Mouse (Mus musculus) yolk sac, embryonic 10.5 days (tissue): ENCODE measurements around the gene Gab3.

Experiments used
- DNase-seq: peaks from one replicate; pipeline ENCODE4 v3.0.0-alpha.2; 2017; ENCODE audit warnings: low spot score

Gene Gab3

GRCm38 (mm10) chrX:75084774-75085508, at the start of gene Gab3:
Gab3 (minus strand) TSS chrX:75085458.
- peak; percentile 70 for DNase-seq

- peak; percentile 90 for DNase-seq
Measured at GRCm38 (mm10) chrX:75130467-75131160, 45.4 kb upstream of the Gab3 start, which contains the start of gene Mpp1. Mpp1 (minus strand) TSS chrX:75131016.

- DNase-seq, result no peak
Measured at GRCm38 (mm10) chrX:75129474-75129873, 44.2 kb upstream of the Gab3 start.

- DNase-seq, result peak; percentile 52
Measured at GRCm38 (mm10) chrX:75128333-75128980, 43.2 kb upstream of the Gab3 start.

GRCm38 (mm10) chrX:75126893-75127292, 41.6 kb upstream of the Gab3 start:
- DNase-seq, result no peak

DNA sequence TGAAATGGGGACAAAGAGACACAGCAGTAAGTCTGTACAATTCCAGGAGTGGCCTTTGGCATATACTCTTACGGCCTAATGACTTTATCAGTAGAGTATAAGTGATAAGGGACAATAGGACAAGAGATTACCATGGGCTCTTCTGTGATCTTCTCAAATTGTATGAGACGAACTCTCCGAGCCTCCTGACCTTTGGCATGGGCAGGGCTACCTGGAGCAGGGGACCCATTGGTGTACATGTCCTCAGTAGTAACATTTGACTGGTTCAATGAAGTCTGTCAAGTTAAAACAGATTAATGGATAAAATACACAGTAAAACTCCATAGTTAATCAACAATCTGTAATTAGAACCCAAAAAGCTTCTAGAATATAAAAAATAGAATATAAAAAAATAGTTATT, 40.3 kb upstream of the Gab3 start:
- no peak for DNase-seq

- no peak for DNase-seq
Measured at GRCm38 (mm10) chrX:75115550-75115949, 30.3 kb upstream of the Gab3 start.

DNA sequence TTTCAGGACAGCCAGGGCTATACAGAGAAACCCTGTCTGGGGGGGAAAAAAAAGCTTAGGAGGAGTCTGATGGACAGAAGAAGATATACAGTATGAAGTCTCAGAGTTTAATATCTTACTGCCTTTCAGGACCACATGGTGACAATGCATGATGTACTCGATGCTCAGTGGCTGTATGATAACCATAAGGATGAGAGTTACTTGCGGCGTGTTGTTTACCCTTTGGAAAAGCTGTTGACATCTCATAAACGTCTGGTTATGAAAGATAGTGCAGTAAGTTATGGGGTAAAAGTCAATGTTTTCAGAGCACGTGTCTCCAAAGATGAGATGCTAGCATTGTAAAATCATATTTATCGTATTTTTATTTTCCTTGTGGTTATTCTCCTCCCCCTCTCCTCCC, 17.0 kb upstream of the Gab3 start:
- no peak for DNase-seq

DNA sequence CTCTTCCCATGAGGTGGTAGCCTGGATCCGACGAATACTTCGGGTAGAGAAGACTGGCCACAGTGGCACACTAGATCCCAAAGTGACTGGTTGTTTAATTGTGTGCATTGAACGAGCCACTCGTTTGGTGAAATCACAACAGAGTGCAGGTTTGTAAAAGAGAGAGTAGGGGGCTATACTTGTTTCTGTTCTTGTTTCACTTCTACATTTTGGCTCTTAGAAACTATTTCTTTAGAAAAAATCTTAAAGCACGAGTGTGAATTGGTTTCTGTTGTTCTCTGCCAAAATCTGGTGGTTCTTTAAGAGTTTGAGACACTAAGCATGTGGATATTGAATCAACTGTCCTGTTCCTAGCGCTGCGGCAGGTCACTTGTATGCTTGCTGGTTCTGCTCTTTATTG, 13.5 kb upstream of the Gab3 start:
- DNase-seq, result no peak

DNA sequence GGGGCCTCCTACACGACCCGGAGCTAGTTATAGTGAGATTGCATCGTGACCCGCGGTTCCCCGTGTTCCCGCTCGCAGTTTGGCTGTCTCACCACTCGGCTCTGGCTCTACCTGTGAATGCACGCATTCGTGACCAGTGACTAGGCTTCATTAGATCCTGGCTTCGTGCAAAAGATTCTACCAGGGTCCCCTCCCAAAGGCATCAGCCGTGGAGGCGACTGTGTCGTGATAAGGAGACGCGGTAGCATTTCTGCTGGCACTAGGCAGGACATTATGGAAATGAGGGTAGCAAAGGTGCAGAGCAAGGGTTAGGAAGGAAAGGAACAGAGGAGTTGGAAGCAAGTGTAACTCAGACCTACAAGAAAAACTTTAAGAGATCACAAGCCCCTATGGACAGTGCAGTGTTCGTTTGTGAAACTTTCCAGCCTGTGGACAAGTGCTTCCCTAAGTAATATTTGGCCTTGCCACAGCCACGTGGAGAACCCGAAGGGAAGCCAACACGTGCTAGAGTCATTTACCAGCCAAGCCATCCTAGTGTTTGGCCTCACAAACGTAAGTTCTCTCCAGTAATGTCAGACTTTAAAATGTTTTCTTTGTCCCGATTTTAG, 11.0 kb upstream of the Gab3 start:
- DNase-seq, result peak; percentile 5

- DNase-seq, result peak; percentile 89
Measured at GRCm38 (mm10) chrX:75095369-75096162, 10.3 kb upstream of the Gab3 start, which contains the start of gene Dkc1. Dkc1 (plus strand) TSS chrX:75095854.

- no peak for DNase-seq
Measured at GRCm38 (mm10) chrX:75085654-75086053, 396 bp upstream of the Gab3 start.

- DNase-seq, result peak; percentile 7
Measured at GRCm38 (mm10) chrX:75083982-75084773, 1.1 kb downstream of the Gab3 start.

GRCm38 (mm10) chrX:75082351-75082750, 2.9 kb downstream of the Gab3 start:
- no peak for DNase-seq

GRCm38 (mm10) chrX:75056120-75056775, 29.0 kb downstream of the Gab3 start:
- no peak for DNase-seq

GRCm38 (mm10) chrX:75046921-75047635, 38.2 kb downstream of the Gab3 start:
- DNase-seq, result no peak

- DNase-seq, result no peak
Measured at GRCm38 (mm10) chrX:75045931-75046330, 39.3 kb downstream of the Gab3 start.

DNA sequence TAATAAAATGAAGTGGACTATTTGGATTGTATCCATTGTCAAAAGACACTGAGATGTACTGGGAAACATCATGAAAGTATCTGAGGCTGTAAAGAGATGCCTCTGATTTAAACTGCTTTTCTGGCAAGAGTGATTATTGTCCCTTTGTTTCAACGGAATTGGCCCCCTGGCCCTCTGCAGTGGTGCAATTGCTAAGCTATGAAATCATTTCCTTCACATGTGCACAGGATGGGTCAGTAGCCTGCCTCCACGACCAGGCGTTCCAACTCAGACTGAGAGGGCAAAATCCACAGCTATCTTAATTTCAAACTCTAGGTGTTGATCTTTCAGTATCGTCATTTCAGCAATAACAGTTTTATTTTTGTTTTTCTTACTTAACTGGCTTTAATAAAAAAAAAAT, 40.7 kb downstream of the Gab3 start:
- DNase-seq, result no peak

- DNase-seq, result no peak
Measured at GRCm38 (mm10) chrX:75036626-75037025, 48.6 kb downstream of the Gab3 start.

DNA sequence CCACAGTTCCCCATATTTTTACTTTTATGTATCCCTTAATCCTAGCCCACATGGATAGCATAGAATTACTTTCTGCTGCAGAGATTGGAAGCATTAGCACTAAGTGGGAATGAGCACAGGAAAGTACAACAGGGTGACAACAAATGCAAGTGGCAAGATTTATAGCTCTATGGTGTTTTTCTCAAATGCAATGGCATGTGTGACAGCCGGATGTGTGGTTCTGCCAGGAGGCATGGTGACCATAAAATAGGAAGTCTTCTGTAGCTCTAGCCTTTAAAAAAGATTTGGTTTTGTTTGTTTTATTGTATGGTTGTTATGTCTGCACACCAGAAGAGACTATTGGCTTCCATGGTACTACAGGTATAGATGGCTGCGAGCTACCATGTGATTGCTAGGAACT, 50.1 kb downstream of the Gab3 start:
- no peak for DNase-seq
